Mouse (Mus musculus): ENCODE measurements around the gene Prune2. TPM values are rescaled to one million over a fixed set of nuclear protein-coding genes. Genes with fewer than 3 reads are reported as not detected.
A peak's percentile ranks its signal among the peaks of the same experiment; 100 is the strongest.

The Prune2 gene
- polyA plus RNA-seq, 1 experiment from 2014 or later = 7.6 TPM

DNA sequence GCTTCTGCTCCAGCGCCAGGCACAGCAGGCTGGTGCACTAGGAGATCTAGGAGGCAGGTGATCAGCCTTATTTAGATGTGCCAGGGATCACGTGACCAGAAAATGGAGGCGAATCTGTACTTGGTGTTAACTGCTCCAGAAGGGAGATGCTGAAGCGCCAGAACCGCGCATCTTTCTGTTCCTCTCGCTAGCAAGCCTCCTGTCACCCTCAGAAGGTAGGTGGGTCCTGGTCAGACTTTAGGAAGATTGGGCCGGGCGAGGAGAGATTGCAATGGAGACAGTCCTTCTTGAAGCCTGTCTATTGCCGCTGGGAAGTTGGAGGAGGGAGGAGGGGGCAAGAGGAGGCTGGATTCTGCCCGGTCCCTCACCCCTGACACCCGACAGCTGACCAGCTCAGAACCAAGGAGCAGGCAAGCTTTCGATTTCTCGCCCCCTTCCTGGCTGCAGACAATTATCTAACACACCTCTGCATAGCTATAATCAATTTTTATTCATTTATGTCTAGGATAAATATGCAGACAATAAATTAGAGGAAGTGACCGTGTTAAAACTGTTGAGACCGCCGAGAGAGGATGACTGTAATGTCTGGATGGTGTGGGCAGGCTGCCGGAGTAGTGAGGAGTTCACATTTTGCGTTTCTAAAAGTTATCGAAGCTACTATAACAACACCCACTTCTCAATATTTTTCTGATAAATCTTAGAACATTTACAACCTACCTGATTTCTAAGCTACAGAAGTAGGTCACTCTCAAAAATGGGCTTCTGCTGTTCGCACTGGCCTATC lies 181.0 kb downstream of the Prune2 start:
- H3K27ac ChIP-seq = 0 out of 2 replicates have a peak overlapping the region, but pooled peaks have one; percentile 33
- H3K4me2 ChIP-seq (replicated peaks) = peak overlapping the region; percentile 59
- peaks cover 6% of the 10 kb centered on the region; the same call in 1 of the 2 replicates for H3K4me1 ChIP-seq (replicated peaks; ENCODE audit: control insufficient read depth, insufficient read depth, low read length)
- peak overlapping the region; percentile 61 for H3K9ac ChIP-seq
- H3K4me3 ChIP-seq (replicated peaks; ENCODE audit: low read length) = peak overlapping the region; percentile 37
- no peaks in the 10 kb centered on the region for H3K9me3 ChIP-seq (ENCODE audit: control insufficient read depth, low read length)
- peak; percentile 94 for ATAC-seq (ENCODE audit: low FRiP score)
- H3K27me3 ChIP-seq (ENCODE audit: control insufficient read depth, insufficient read depth, low read length) = no peaks in the 10 kb centered on the region
- no peaks in the 10 kb centered on the region for H3K36me3 ChIP-seq (replicated peaks; ENCODE audit: control insufficient read depth, insufficient read depth)
- peak; percentile 76 for DNase-seq (ENCODE audit: low spot score)
- WGBS = 10% methylated on average over 21 of the region's 21 CpGs

DNA sequence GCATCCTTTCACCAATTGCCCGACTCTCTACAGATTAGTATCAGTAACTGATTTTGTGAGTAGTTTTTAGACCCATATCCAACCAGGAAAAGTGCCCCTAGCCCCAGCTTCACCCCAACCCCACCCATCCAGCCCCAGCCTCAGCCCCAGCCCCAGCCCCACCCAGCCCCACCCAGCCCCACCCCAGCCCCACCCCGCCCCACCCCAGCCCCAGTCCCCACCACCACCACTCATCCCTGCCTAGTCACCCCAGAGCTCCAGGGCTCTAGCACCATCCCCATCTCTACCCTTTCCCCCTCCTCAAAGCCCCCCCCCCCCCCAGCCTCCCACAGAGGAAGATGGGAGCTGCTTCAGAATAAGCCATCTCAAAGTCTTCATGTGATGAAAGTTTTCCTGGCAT lies 181.7 kb downstream of the Prune2 start:
- H3K4me2 ChIP-seq (replicated peaks) = peak overlapping the region; percentile 59
- no peaks in the 10 kb centered on the region for H3K9me3 ChIP-seq (ENCODE audit: control insufficient read depth, low read length)
- no peaks in the 10 kb centered on the region for H3K36me3 ChIP-seq (replicated peaks; ENCODE audit: control insufficient read depth, insufficient read depth)
- peak overlapping the region; percentile 37; the same call in 1 of the 2 replicates for H3K4me3 ChIP-seq (replicated peaks; ENCODE audit: low read length)
- H3K27ac ChIP-seq = no peak overlapping the region
- 38% methylated on average over 2 of the region's 2 CpGs for WGBS
- H3K9ac ChIP-seq = no peak overlapping the region
- ATAC-seq (ENCODE audit: low FRiP score) (no peak), DNase-seq (ENCODE audit: low spot score) (no peak)
- H3K27me3 ChIP-seq (ENCODE audit: control insufficient read depth, insufficient read depth, low read length) = no peaks in the 10 kb centered on the region
- H3K4me1 ChIP-seq (replicated peaks; ENCODE audit: control insufficient read depth, insufficient read depth, low read length) = peaks cover 6% of the 10 kb centered on the region; the same call in 1 of the 2 replicates

DNA sequence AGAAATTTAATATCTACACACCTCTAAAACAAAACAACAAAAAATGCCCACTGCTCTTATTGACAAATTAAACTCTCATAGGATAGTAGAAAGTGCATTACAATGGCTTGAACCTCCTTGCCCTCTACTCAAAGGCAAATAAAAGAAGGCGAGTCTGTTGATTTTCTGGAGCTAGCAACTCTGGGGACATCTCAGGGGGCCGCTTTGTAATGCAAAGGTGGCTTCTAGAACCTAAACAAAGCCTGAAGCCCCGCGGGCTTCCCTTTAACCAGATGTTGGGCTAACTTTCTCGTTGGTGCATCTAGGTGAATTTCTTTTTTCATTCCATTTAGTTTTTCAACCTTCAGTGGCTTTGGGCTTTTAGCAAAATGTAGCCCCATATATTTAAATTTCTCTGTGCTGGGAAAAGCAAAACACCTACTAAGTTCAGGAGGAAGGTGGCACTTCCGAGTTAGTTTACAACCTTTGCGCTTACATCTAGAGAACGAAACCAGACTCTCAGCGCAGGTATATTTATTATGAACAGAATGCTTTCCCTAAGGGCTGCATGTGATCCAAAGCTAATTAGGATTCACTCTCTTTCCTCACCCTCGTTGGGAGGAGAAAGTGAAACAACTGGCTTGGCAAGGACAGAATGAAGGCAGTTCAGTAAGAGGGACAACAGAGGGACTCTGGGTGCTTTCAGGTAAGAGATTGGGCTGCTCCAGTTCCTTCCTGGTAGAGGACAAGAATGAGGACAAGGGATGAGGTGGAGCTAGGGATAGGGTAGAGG lies 182.4 kb downstream of the Prune2 start:
- no peak overlapping the region for H3K27ac ChIP-seq
- WGBS = 15% methylated on average over 10 of the region's 10 CpGs
- H3K4me1 ChIP-seq (replicated peaks; ENCODE audit: control insufficient read depth, insufficient read depth, low read length) = peaks cover 6% of the 10 kb centered on the region; the same call in 1 of the 2 replicates
- no peaks in the 10 kb centered on the region for H3K27me3 ChIP-seq (ENCODE audit: control insufficient read depth, insufficient read depth, low read length)
- no peak overlapping the region for H3K4me2 ChIP-seq (replicated peaks)
- H3K4me3 ChIP-seq (replicated peaks; ENCODE audit: low read length) = no peak overlapping the region
- H3K36me3 ChIP-seq (replicated peaks; ENCODE audit: control insufficient read depth, insufficient read depth) = no peaks in the 10 kb centered on the region
- DNase-seq (ENCODE audit: low spot score) (no peak), ATAC-seq (ENCODE audit: low FRiP score) (no peak)
- H3K9me3 ChIP-seq (ENCODE audit: control insufficient read depth, low read length) = no peaks in the 10 kb centered on the region
- H3K9ac ChIP-seq = no peak overlapping the region

DNA sequence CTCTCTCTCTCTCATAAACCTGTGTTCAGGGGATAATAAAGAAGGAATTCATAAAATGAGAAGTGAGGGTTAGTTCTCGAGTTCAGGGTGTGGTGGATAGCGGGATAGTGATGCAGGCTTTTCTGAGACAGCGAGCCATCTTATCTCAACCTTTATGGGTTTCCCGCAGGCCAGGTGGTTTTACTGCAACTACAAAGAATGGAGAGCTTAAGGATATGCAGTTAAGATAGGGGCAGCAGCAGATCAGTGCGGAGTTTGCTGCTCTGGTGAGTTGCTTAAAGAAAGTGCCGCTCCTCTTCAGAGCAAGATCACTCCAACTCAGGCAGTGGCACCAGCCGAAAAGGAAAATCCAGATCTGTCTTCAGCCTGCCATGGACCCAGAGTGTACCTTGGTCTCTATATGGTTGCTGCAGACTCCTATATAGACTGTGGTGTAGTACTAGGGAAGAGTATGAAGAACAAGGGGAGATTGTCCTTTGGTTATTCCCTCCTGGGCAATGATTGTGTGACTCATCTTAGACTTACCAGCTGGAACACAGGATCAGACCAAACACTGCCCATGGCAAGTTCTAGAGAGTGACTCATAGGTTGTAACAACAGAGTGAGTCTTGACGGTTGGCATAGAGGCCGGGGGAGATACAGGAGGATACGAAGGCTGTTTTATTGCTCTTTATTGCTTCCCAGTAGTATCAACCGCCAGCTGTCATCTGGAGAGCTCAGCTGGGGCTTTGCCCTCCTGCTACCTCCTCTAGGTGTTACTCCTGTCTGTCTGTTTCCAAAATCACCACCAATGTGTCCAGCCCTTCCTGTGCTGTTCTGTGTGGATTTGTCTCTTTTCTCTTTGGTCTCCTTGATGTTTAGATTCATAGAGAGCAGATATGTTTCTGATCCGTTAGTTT lies 184.3 kb downstream of the Prune2 start:
- H3K9me3 ChIP-seq (ENCODE audit: control insufficient read depth, low read length) = no peaks in the 10 kb centered on the region
- no peak overlapping the region for H3K4me3 ChIP-seq (replicated peaks; ENCODE audit: low read length)
- H3K4me2 ChIP-seq (replicated peaks) = no peak overlapping the region
- H3K9ac ChIP-seq = no peak overlapping the region
- no peak overlapping the region for H3K27ac ChIP-seq
- DNase-seq (ENCODE audit: low spot score) (no peak), ATAC-seq (ENCODE audit: low FRiP score) (no peak)
- 90% methylated on average over 12 of the region's 12 CpGs for WGBS
- H3K4me1 ChIP-seq (replicated peaks; ENCODE audit: control insufficient read depth, insufficient read depth, low read length) = peaks cover 6% of the 10 kb centered on the region; the same call in 1 of the 2 replicates
- no peaks in the 10 kb centered on the region for H3K36me3 ChIP-seq (replicated peaks; ENCODE audit: control insufficient read depth, insufficient read depth)
- no peaks in the 10 kb centered on the region for H3K27me3 ChIP-seq (ENCODE audit: control insufficient read depth, insufficient read depth, low read length)

DNA sequence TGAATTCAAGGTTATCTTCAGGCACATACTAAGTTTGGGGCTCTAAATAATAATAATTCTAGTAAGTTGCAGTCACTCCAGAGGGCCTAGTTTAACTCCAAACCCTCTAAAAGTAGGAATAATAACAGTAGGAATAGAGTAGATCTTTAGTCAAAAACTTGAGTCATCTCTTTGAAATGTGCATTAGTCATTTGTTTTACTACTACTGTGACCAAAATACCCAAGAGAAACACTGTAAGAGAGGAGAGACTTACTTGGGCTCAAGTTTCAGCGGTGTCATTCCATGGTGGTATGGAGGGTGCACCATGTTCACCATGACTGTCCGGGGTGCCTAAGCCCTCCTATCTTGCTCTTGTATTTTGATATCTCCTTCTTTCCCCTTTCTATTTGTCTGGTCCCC lies 187.3 kb downstream of the Prune2 start:
- no peaks in the 10 kb centered on the region for H3K36me3 ChIP-seq (replicated peaks; ENCODE audit: control insufficient read depth, insufficient read depth)
- no peak for ATAC-seq (ENCODE audit: low FRiP score)
- WGBS = 96% methylated on average over 2 of the region's 2 CpGs
- DNase-seq (ENCODE audit: low spot score) = no peak
- H3K4me1 ChIP-seq (replicated peaks; ENCODE audit: control insufficient read depth, insufficient read depth, low read length) = no peaks in the 10 kb centered on the region
- no peak overlapping the region for H3K27ac ChIP-seq
- no peak overlapping the region for H3K9ac ChIP-seq
- no peaks in the 10 kb centered on the region for H3K27me3 ChIP-seq (ENCODE audit: control insufficient read depth, insufficient read depth, low read length)
- no peak overlapping the region for H3K4me3 ChIP-seq (replicated peaks; ENCODE audit: low read length)
- H3K9me3 ChIP-seq (ENCODE audit: control insufficient read depth, low read length) = no peaks in the 10 kb centered on the region
- no peak overlapping the region for H3K4me2 ChIP-seq (replicated peaks)

DNA sequence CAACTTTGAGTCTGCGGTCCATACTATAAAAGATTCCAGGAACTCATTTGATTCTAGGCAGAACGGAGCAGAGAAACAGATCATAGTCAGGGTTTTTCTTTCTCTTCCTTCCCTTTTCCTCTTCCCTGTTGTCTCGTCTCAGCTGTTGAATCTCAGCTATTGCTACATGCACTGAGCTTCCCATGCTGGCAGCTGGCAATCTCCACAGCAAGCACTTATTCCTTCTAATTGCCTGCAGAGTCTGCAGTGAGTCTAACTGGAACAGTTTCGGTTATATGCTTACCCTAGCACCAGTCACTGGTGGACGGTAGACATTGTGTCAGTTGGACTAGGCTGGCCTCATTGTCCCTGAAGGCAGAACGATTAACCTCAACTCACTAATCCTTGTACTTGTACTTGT lies 188.3 kb downstream of the Prune2 start:
- no peak for DNase-seq (ENCODE audit: low spot score)
- Histone ChIP-seq H3K36me3 (replicated peaks; ENCODE audit: control insufficient read depth, insufficient read depth) (no peaks in the 10 kb centered on the region), H3K9me3 (ENCODE audit: control insufficient read depth, low read length) (no peaks in the 10 kb centered on the region), H3K4me3 (replicated peaks; ENCODE audit: low read length) (no peak overlapping the region), H3K9ac (no peak overlapping the region), H3K4me1 (replicated peaks; ENCODE audit: control insufficient read depth, insufficient read depth, low read length) (no peaks in the 10 kb centered on the region), H3K27me3 (ENCODE audit: control insufficient read depth, insufficient read depth, low read length) (no peaks in the 10 kb centered on the region), H3K27ac (no peak overlapping the region), H3K4me2 (replicated peaks) (no peak overlapping the region)
- ATAC-seq (ENCODE audit: low FRiP score) = no peak
- 91% methylated on average over 6 of the region's 6 CpGs for WGBS

DNA sequence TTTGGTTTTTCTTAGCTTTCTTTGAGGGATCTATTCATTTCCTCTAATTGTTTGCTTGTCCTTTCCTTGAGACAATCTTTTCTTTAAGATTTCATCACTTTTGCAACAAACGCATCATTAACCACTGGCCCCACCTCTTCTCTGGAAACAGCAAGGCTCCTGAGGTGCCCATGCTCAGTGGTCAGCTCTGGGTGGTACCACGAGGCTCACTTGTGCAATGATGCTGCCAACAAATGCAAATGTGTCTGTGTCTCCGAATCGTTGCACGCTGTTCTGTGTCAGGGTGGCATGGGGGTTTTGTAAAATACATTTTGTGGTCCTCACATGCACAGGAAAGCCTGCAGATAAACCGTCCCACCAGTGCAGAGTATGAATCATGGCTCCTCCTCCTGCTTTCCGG lies 194.1 kb downstream of the Prune2 start:
- no peaks in the 10 kb centered on the region for H3K36me3 ChIP-seq (replicated peaks; ENCODE audit: control insufficient read depth, insufficient read depth)
- ATAC-seq (ENCODE audit: low FRiP score) = no peak
- no peak overlapping the region for H3K9ac ChIP-seq
- H3K27ac ChIP-seq = no peak overlapping the region
- no peaks in the 10 kb centered on the region for H3K4me1 ChIP-seq (replicated peaks; ENCODE audit: control insufficient read depth, insufficient read depth, low read length)
- H3K4me3 ChIP-seq (replicated peaks; ENCODE audit: low read length) = no peak overlapping the region
- H3K27me3 ChIP-seq (ENCODE audit: control insufficient read depth, insufficient read depth, low read length) = no peaks in the 10 kb centered on the region
- no peak for DNase-seq (ENCODE audit: low spot score)
- WGBS = 85% methylated on average over 7 of the region's 7 CpGs
- no peaks in the 10 kb centered on the region for H3K9me3 ChIP-seq (ENCODE audit: control insufficient read depth, low read length)
- no peak overlapping the region for H3K4me2 ChIP-seq (replicated peaks)

DNA sequence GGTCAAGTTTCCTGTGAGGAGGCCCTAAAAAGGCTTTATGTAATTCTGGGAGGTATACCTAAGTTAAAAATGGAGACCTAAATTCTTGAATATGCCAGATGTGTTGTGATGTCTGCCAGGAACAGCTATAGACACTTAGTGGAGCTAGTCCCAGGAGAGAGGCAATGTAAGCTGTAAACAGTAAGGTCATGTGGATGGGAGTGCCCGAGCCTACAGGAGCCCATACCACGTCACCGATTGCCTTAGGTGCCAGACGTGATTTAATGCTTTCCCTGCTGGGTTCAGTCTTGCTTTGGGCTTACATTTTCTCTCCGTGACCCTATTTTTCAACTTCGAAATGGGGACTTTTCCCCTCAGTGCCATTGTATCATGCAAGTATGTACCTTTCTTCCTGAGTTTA lies 195.9 kb downstream of the Prune2 start:
- 85% methylated on average over 6 of the region's 6 CpGs for WGBS

DNA sequence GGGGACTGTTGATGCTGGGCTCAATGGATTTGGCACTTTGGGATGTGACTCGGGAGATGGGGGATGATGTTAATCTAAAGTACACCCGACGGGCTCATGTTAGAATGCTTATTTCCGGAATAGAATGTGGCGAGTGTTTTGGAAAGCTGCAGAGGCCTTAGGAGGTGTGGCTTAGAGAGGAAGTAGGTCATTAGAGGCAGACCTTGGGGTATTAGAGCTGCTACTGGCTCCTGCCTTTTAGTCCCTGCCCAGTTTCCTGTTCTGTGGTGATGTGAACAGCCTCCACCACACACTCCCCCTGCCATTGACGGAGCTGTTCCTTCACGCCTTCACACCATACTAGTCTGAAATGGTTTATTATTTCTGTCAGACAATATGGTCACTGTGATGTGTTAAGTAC lies 196.5 kb downstream of the Prune2 start:
- no peak for ATAC-seq (ENCODE audit: low FRiP score)
- Histone ChIP-seq H3K4me3 (replicated peaks; ENCODE audit: low read length) (no peak overlapping the region), H3K27me3 (ENCODE audit: control insufficient read depth, insufficient read depth, low read length) (no peaks in the 10 kb centered on the region), H3K4me1 (replicated peaks; ENCODE audit: control insufficient read depth, insufficient read depth, low read length) (no peaks in the 10 kb centered on the region), H3K9me3 (ENCODE audit: control insufficient read depth, low read length) (no peaks in the 10 kb centered on the region), H3K27ac (no peak overlapping the region), H3K4me2 (replicated peaks) (no peak overlapping the region), H3K36me3 (replicated peaks; ENCODE audit: control insufficient read depth, insufficient read depth) (no peaks in the 10 kb centered on the region), H3K9ac (no peak overlapping the region)
- 88% methylated on average over 7 of the region's 7 CpGs for WGBS
- no peak for DNase-seq (ENCODE audit: low spot score)

More for the DNA sequence above, 195.9 kb downstream of the Prune2 start:
- H3K9ac ChIP-seq = no peak overlapping the region
- H3K27ac ChIP-seq = no peak overlapping the region
- H3K4me2 ChIP-seq (replicated peaks) = no peak overlapping the region
- ATAC-seq (ENCODE audit: low FRiP score) (no peak), DNase-seq (ENCODE audit: low spot score) (no peak)
- H3K9me3 ChIP-seq (ENCODE audit: control insufficient read depth, low read length) = no peaks in the 10 kb centered on the region
- no peaks in the 10 kb centered on the region for H3K36me3 ChIP-seq (replicated peaks; ENCODE audit: control insufficient read depth, insufficient read depth)
- no peak overlapping the region for H3K4me3 ChIP-seq (replicated peaks; ENCODE audit: low read length)
- H3K27me3 ChIP-seq (ENCODE audit: control insufficient read depth, insufficient read depth, low read length) = no peaks in the 10 kb centered on the region
- no peaks in the 10 kb centered on the region for H3K4me1 ChIP-seq (replicated peaks; ENCODE audit: control insufficient read depth, insufficient read depth, low read length)

Data from hindbrain, embryonic 14.5 days (tissue).